Mouse (Mus musculus) urinary bladder, postnatal 4 days (tissue): Measurements from ENCODE around the gene Tm6sf2.
"Not testable (repeated sequence)": the region's sequence is repeated elsewhere in the genome, so short reads cannot be mapped to it uniquely, and the experiment has no call there.

ENCODE experiments used
- DNase-seq, 2 experiments: peaks; one replicate each; pipeline ENCODE4 v3.0.0; 2021 to 2022; ENCODE audit warnings: low spot score in 2 of 2

Gene Tm6sf2

GRCm38 (mm10) chr8:70072441-70073069 is at the start of gene Tm6sf2:
TSS of gene Tm6sf2 (plus strand) at chr8:70072924.
- DNase-seq, result peak in 1 of 2 experiments; percentile 38

- DNase-seq, result no peak
These were observed 49.1 kb upstream of the Tm6sf2 start for GRCm38 (mm10) chr8:70023596-70023995.

- DNase-seq, result no peak
These were observed 46.6 kb upstream of the Tm6sf2 start for GRCm38 (mm10) chr8:70026151-70026550.

- DNase-seq, result no peak
These were observed 42.5 kb upstream of the Tm6sf2 start for GRCm38 (mm10) chr8:70030255-70030654.

- DNase-seq, result no peak
These were observed 34.7 kb upstream of the Tm6sf2 start for GRCm38 (mm10) chr8:70037994-70038393.

- peak in 1 of 2 experiments; percentile 45 for DNase-seq
These were observed 30.7 kb upstream of the Tm6sf2 start for GRCm38 (mm10) chr8:70041885-70042546.

GRCm38 (mm10) chr8:70042583-70043455 is 29.9 kb upstream of the Tm6sf2 start, which contains the start of the genes Mau2 and Sugp1:
TSS of gene Mau2 (minus strand) at chr8:70042734.
TSS of gene Sugp1 (plus strand) at chr8:70042813.
- DNase-seq, result peak; percentile 95 to 97

- no peak for DNase-seq
These were observed 28.7 kb upstream of the Tm6sf2 start for GRCm38 (mm10) chr8:70043996-70044395.

GRCm38 (mm10) chr8:70049662-70050061 is 23.1 kb upstream of the Tm6sf2 start:
- DNase-seq, result no peak

GRCm38 (mm10) chr8:70050434-70050833 is 22.3 kb upstream of the Tm6sf2 start:
- DNase-seq, result not testable (repeated sequence)

- DNase-seq, result no peak
These were observed 15.0 kb upstream of the Tm6sf2 start for GRCm38 (mm10) chr8:70057721-70058120.

- no peak for DNase-seq
These were observed 786 bp upstream of the Tm6sf2 start for GRCm38 (mm10) chr8:70071836-70072440.

- DNase-seq, result no peak
These were observed 396 bp downstream of the Tm6sf2 start for GRCm38 (mm10) chr8:70073120-70073519.

- no peak for DNase-seq
These were observed 958 bp downstream of the Tm6sf2 start for GRCm38 (mm10) chr8:70073682-70074081.

- DNase-seq, result no peak
These were observed 9.3 kb downstream of the Tm6sf2 start for GRCm38 (mm10) chr8:70081976-70082375.

- no peak for DNase-seq
These were observed 10.6 kb downstream of the Tm6sf2 start, which contains the start of gene Hapln4 for GRCm38 (mm10) chr8:70083285-70083684. TSS of gene Hapln4 (plus strand) at chr8:70083457.

GRCm38 (mm10) chr8:70084191-70085065 is 11.7 kb downstream of the Tm6sf2 start:
- no peak for DNase-seq

GRCm38 (mm10) chr8:70086151-70086550 is 13.4 kb downstream of the Tm6sf2 start:
- DNase-seq, result no peak

- no peak for DNase-seq
These were observed 14.5 kb downstream of the Tm6sf2 start for GRCm38 (mm10) chr8:70087237-70087636.

- DNase-seq, result no peak
These were observed 15.3 kb downstream of the Tm6sf2 start for GRCm38 (mm10) chr8:70087836-70088650.
